Mouse (Mus musculus): ENCODE measurements around the gene Cers5. TPM values are rescaled to one million over a fixed set of nuclear protein-coding genes. Genes with fewer than 3 reads are reported as not detected.

The Cers5 gene
- polyA plus RNA-seq, 1 experiment from 2014 or later = 59.2 TPM

DNA sequence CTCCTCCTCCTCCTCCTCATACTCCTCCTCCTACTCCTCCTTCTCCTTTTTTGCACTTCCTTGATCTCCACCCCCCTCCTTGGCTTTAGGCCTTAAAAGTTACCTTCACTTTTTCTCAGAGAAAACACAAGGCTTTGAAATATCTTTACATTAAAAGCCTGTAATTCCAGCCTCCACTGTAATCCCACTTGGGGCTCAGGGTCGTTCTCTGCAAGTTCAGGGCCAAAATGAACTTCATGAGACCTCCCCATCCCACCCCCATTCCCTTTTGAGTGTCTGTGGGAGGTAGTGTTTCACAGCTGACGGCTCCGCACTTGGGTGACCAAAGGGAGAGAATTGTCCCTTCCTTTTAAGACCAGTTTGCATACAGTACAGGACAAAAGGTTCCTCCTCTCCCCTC lies 240 bp upstream of the Cers5 start:
- Histone ChIP-seq H3K27me3 (ENCODE audit: control insufficient read depth, insufficient read depth, low read length) (no peaks in the 10 kb centered on the region), H3K9me3 (ENCODE audit: control insufficient read depth, low read length) (no peaks in the 10 kb centered on the region), H3K4me3 (ENCODE audit: low read depth, low read length) (0 out of 2 replicates have a peak overlapping the region, but pooled peaks have one; percentile 84), H3K4me1 (replicated peaks; ENCODE audit: control insufficient read depth, insufficient read depth, low read length) (peaks cover 3% of the 10 kb centered on the region; the same call in 1 of the 2 replicates), H3K4me2 (ENCODE audit: low read depth, low read length, severe bottlenecking) (no peak overlapping the region; the same call in 1 of the 2 replicates), H3K27ac (ENCODE audit: low read depth, low read length) (0 out of 2 replicates have a peak overlapping the region, but pooled peaks have one; percentile 5), H3K36me3 (ENCODE audit: control insufficient read depth, insufficient read depth, low read length) (no peaks in the 10 kb centered on the region), H3K9ac (ENCODE audit: low read length) (no peak overlapping the region)
- ATAC-seq (replicated peaks; ENCODE audit: low FRiP score) (no peak), DNase-seq (ENCODE audit: low spot score) (no peak)
- 26% methylated on average over 3 of the region's 3 CpGs for WGBS

- Histone ChIP-seq H3K4me2 (ENCODE audit: low read depth, low read length, severe bottlenecking) (peak overlapping the region; percentile 88), H3K9me3 (ENCODE audit: control insufficient read depth, low read length) (no peaks in the 10 kb centered on the region), H3K27me3 (ENCODE audit: control insufficient read depth, insufficient read depth, low read length) (no peaks in the 10 kb centered on the region), H3K36me3 (ENCODE audit: control insufficient read depth, insufficient read depth, low read length) (no peaks in the 10 kb centered on the region), H3K9ac (ENCODE audit: low read length) (peak overlapping the region; percentile 89), H3K4me3 (ENCODE audit: low read depth, low read length) (peak overlapping the region; percentile 84), H3K27ac (ENCODE audit: low read depth, low read length) (peak overlapping the region; percentile 88), H3K4me1 (replicated peaks; ENCODE audit: control insufficient read depth, insufficient read depth, low read length) (peaks cover 3% of the 10 kb centered on the region; the same call in 1 of the 2 replicates)
- peak; percentile 93 for DNase-seq (ENCODE audit: low spot score)
- peak; percentile 95 for ATAC-seq (replicated peaks; ENCODE audit: low FRiP score)
- WGBS = 1% methylated on average over 37 of the region's 41 CpGs
These were observed 306 bp downstream of the Cers5 start for GRCm38 (mm10) chr15:99772277-99772880.

DNA sequence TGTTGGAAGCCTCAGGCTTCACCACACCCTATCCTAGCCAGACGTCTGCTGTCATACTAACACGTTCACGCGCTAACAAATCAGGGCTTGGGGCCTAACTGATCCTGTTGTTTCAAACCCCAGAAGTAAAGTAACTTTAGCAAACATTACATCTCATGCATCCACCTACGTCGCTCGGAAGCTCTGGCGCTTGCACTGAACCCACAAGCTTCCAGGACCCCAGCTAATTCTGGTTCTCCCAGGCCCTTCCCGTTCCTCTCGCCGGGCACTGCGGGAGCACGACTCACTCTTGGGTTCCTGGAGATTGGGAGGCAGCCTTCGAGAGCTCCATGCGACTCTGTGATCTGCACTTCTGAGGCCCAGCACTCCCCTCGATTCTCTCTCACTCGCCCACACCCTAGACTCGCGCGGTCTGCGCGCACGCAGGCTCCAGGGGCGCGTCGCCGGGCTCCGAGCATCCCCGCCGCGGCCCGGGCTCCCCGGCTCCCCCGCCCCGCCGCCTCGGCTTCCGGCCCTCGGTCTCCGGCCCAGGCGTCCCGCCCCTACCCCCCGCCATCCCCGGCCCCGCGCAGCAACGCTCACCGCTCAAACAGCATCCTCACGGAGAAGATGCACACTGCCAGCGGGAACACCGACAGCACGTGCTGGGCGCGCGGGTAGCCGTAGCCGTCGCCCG lies 946 bp downstream of the Cers5 start:
- no peaks in the 10 kb centered on the region for H3K9me3 ChIP-seq (ENCODE audit: control insufficient read depth, low read length)
- peak overlapping the region; percentile 88 for H3K4me2 ChIP-seq (ENCODE audit: low read depth, low read length, severe bottlenecking)
- H3K27me3 ChIP-seq (ENCODE audit: control insufficient read depth, insufficient read depth, low read length) = no peaks in the 10 kb centered on the region
- ATAC-seq (replicated peaks; ENCODE audit: low FRiP score) (peak; percentile 65), DNase-seq (ENCODE audit: low spot score) (peak; percentile 55)
- H3K36me3 ChIP-seq (ENCODE audit: control insufficient read depth, insufficient read depth, low read length) = no peaks in the 10 kb centered on the region
- peak overlapping the region; percentile 88 for H3K27ac ChIP-seq (ENCODE audit: low read depth, low read length)
- under 1% methylated on average over 58 of the region's 59 CpGs for WGBS
- H3K9ac ChIP-seq (ENCODE audit: low read length) = peak overlapping the region; percentile 89
- H3K4me1 ChIP-seq (replicated peaks; ENCODE audit: control insufficient read depth, insufficient read depth, low read length) = peaks cover 3% of the 10 kb centered on the region; the same call in 1 of the 2 replicates
- H3K4me3 ChIP-seq (ENCODE audit: low read depth, low read length) = peak overlapping the region; percentile 84

DNA sequence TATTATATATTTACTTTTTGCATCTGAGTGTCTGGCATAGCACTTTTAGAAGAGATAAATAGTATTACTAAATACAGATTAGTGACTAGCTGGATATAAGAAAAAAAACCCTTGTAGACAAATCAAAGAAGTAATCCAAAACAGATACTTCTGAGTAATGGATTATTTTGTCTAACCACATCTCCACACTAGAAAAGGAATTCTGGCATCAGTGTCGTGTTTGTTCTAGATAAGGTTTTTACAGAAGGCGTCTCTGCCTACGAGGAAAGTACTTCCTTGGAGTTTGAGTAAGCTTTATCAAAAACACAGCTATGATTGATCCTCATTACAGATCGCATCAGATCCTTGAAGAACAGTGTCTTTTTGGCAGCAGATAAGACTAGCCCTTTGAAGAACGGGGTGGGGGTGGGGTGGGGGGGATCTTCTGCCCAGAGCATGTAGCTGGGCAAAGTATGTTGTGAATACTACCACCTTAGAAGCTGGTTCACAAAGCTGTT lies 1.6 kb downstream of the Cers5 start:
- H3K27me3 ChIP-seq (ENCODE audit: control insufficient read depth, insufficient read depth, low read length) = no peaks in the 10 kb centered on the region
- no peaks in the 10 kb centered on the region for H3K36me3 ChIP-seq (ENCODE audit: control insufficient read depth, insufficient read depth, low read length)
- H3K9ac ChIP-seq (ENCODE audit: low read length) = peak overlapping the region; percentile 89
- WGBS = 41% methylated on average over 5 of the region's 5 CpGs
- no peaks in the 10 kb centered on the region for H3K9me3 ChIP-seq (ENCODE audit: control insufficient read depth, low read length)
- H3K4me2 ChIP-seq (ENCODE audit: low read depth, low read length, severe bottlenecking) = peak overlapping the region; percentile 88
- ATAC-seq (replicated peaks; ENCODE audit: low FRiP score) (no peak), DNase-seq (ENCODE audit: low spot score) (no peak)
- no peak overlapping the region for H3K27ac ChIP-seq (ENCODE audit: low read depth, low read length)
- peaks cover 3% of the 10 kb centered on the region; the same call in 1 of the 2 replicates for H3K4me1 ChIP-seq (replicated peaks; ENCODE audit: control insufficient read depth, insufficient read depth, low read length)
- peak overlapping the region; percentile 84 for H3K4me3 ChIP-seq (ENCODE audit: low read depth, low read length)

- WGBS = 94% methylated on average over 1 of the region's 1 CpGs
- H3K9ac ChIP-seq (ENCODE audit: low read length) = no peak overlapping the region
- no peak overlapping the region for H3K4me3 ChIP-seq (ENCODE audit: low read depth, low read length)
- no peak overlapping the region for H3K27ac ChIP-seq (ENCODE audit: low read depth, low read length)
- ATAC-seq (replicated peaks; ENCODE audit: low FRiP score) (no peak), DNase-seq (ENCODE audit: low spot score) (no peak)
- peaks cover 3% of the 10 kb centered on the region; the same call in 1 of the 2 replicates for H3K4me1 ChIP-seq (replicated peaks; ENCODE audit: control insufficient read depth, insufficient read depth, low read length)
- H3K9me3 ChIP-seq (ENCODE audit: control insufficient read depth, low read length) = no peaks in the 10 kb centered on the region
- H3K27me3 ChIP-seq (ENCODE audit: control insufficient read depth, insufficient read depth, low read length) = no peaks in the 10 kb centered on the region
- no peaks in the 10 kb centered on the region for H3K36me3 ChIP-seq (ENCODE audit: control insufficient read depth, insufficient read depth, low read length)
- no peak overlapping the region for H3K4me2 ChIP-seq (ENCODE audit: low read depth, low read length, severe bottlenecking)
These were observed 3.9 kb downstream of the Cers5 start for GRCm38 (mm10) chr15:99768761-99769160.

DNA sequence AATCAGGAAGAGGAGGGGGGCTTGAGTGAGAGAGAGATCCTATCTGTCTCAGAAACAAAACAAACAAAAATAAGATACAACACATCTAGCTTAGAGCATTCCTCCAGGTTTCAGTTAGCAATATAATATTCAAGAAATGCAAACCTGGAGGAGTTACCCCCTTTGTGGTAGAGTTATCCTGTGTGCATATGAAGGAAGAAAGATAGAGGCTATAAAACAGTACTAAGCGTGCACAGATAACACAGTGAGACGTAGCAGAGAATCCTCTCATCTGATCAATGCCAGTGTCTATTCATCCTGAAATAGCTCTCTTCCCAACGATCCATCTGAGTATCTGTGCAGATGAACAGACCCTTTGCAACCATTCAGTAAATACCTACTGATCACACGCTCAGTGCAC lies 5.2 kb downstream of the Cers5 start:
- Histone ChIP-seq H3K4me2 (ENCODE audit: low read depth, low read length, severe bottlenecking) (no peak overlapping the region), H3K4me3 (ENCODE audit: low read depth, low read length) (no peak overlapping the region), H3K9ac (ENCODE audit: low read length) (no peak overlapping the region), H3K27ac (ENCODE audit: low read depth, low read length) (no peak overlapping the region), H3K36me3 (ENCODE audit: control insufficient read depth, insufficient read depth, low read length) (no peaks in the 10 kb centered on the region), H3K4me1 (replicated peaks; ENCODE audit: control insufficient read depth, insufficient read depth, low read length) (peaks cover 3% of the 10 kb centered on the region; the same call in 1 of the 2 replicates), H3K9me3 (ENCODE audit: control insufficient read depth, low read length) (no peaks in the 10 kb centered on the region), H3K27me3 (ENCODE audit: control insufficient read depth, insufficient read depth, low read length) (no peaks in the 10 kb centered on the region)
- 97% methylated on average over 4 of the region's 4 CpGs for WGBS
- no peak for ATAC-seq (replicated peaks; ENCODE audit: low FRiP score)
- DNase-seq (ENCODE audit: low spot score) = no peak

GRCm38 (mm10) chr15:99754204-99754603 lies 18.5 kb downstream of the Cers5 start:
- no peak for DNase-seq (ENCODE audit: low spot score)
- ATAC-seq (replicated peaks; ENCODE audit: low FRiP score) = no peak
- 81% methylated on average over 3 of the region's 3 CpGs for WGBS
- Histone ChIP-seq H3K4me1 (replicated peaks; ENCODE audit: control insufficient read depth, insufficient read depth, low read length) (no peaks in the 10 kb centered on the region), H3K27ac (ENCODE audit: low read depth, low read length) (no peak overlapping the region), H3K27me3 (ENCODE audit: control insufficient read depth, insufficient read depth, low read length) (no peaks in the 10 kb centered on the region), H3K9ac (ENCODE audit: low read length) (no peak overlapping the region), H3K9me3 (ENCODE audit: control insufficient read depth, low read length) (no peaks in the 10 kb centered on the region; the same call in 1 of the 2 replicates), H3K4me2 (ENCODE audit: low read depth, low read length, severe bottlenecking) (no peak overlapping the region), H3K36me3 (ENCODE audit: control insufficient read depth, insufficient read depth, low read length) (no peaks in the 10 kb centered on the region), H3K4me3 (ENCODE audit: low read depth, low read length) (no peak overlapping the region)

DNA sequence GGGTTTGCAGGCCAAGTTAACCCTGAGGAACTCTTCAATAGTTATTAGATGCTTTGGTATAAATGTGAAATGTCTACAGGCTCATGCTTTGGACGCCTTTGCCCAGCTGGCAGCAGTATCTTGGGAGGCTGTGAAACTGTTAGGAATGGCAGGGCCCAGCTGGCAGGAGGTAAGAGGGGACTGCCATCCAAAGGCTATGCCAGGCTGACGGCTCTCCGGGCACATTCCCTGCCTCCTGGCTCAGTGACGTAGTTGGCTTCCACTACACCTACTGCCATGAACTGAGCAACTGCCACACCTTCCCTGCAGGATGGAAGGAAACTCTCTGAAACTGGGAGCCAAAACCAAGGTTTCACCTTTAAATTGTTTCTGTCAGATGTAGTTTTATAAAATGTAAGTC lies 32.5 kb downstream of the Cers5 start:
- ATAC-seq (replicated peaks; ENCODE audit: low FRiP score) = no peak

More for the DNA sequence above, 32.5 kb downstream of the Cers5 start:
- 93% methylated on average over 4 of the region's 4 CpGs for WGBS
- Histone ChIP-seq H3K4me2 (ENCODE audit: low read depth, low read length, severe bottlenecking) (no peak overlapping the region), H3K4me1 (replicated peaks; ENCODE audit: control insufficient read depth, insufficient read depth, low read length) (no peaks in the 10 kb centered on the region), H3K9me3 (ENCODE audit: control insufficient read depth, low read length) (no peaks in the 10 kb centered on the region), H3K27me3 (ENCODE audit: control insufficient read depth, insufficient read depth, low read length) (no peaks in the 10 kb centered on the region), H3K36me3 (ENCODE audit: control insufficient read depth, insufficient read depth, low read length) (peaks cover 2% of the 10 kb centered on the region; the same call in 1 of the 2 replicates), H3K4me3 (ENCODE audit: low read depth, low read length) (no peak overlapping the region), H3K27ac (ENCODE audit: low read depth, low read length) (no peak overlapping the region), H3K9ac (ENCODE audit: low read length) (no peak overlapping the region)
- DNase-seq (ENCODE audit: low spot score) = no peak
